Mouse (Mus musculus) liver, postnatal 0 days (tissue): ENCODE results near the gene Hist1h4d.
"Not testable (repeated sequence)": the region's sequence is repeated elsewhere in the genome, so short reads cannot be mapped to it uniquely, and the experiment has no call there.

Experiments used
- CTCF ChIP-seq: sonication (generic); IDR thresholded peaks from 2 replicates; pipeline ENCODE4 v1.5.1; 2016; ENCODE audit warnings: antibody characterized with exemption, low read depth
- EP300 ChIP-seq: IDR thresholded peaks from 2 replicates; pipeline ENCODE4 v1.6.1; 2016; ENCODE audit warnings: antibody characterized with exemption, low read depth, mild to moderate bottlenecking

DNA sequence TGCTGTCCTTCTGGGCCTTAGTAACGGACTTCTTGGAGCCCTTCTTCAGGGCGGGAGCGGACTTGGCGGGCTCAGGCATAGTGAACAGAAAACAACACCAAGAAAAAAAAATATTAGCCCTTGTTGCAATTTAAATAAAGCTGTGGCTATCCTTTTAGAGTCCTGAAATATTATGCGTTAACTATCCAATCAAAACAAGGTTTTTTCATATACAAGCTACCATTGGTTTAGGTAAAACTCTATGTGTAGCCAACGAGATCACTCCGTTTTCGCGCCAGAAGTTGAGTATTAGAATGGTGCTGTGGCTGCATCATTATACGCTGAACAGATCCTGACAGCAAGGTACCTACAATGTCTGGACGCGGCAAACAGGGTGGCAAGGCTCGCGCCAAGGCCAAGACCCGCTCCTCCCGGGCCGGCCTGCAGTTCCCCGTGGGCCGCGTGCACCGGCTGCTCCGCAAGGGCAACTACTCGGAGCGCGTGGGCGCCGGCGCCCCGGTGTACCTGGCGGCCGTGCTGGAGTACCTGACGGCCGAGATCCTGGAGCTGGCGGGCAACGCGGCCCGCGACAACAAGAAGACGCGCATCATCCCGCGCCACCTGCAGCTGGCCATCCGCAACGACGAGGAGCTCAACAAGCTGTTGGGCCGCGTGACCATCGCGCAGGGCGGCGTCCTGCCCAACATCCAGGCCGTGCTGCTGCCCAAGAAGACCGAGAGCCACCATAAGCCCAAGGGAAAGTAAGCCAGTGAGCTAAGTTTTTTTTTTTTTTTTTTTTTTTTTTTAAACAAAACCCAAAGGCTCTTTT lies 47.6 kb upstream of the Hist1h4d start, which contains the start of gene Hist1h2af:
- peak; percentile 51; the same call in 1 of the 2 replicates for TF ChIP-seq EP300
- not testable (repeated sequence) for TF ChIP-seq CTCF
